Mouse (Mus musculus) heart, embryonic 10.5 days (tissue): Measurements from ENCODE around the gene Carmil1. TPM values are rescaled to one million over a fixed set of nuclear protein-coding genes. Genes with fewer than 3 reads are reported as not detected.
A peak's percentile ranks its signal among the peaks of the same experiment; 100 is the strongest.

Experiments used
- DNase-seq: peaks from one replicate; pipeline ENCODE4 v3.0.0-alpha.2; 2017; ENCODE audit warnings: low spot score
- H3K27ac ChIP-seq: fragments of 300-500 bp; sonication (generic); 2 replicates; pipeline ENCODE4 v1.5.1; 2016; ENCODE audit warnings: mild to moderate bottlenecking
- H3K27me3 ChIP-seq: fragments of 300-500 bp; sonication (generic); 2 replicates; pipeline ENCODE4 v1.6.1; 2016; ENCODE audit warnings: mild to moderate bottlenecking; ENCODE audit not compliant: poor library complexity, insufficient read depth, severe bottlenecking
- H3K36me3 ChIP-seq: fragments of 300-500 bp; sonication (generic); 2 replicates; pipeline ENCODE4 v1.6.1; 2016; ENCODE audit warnings: mild to moderate bottlenecking, moderate library complexity
- H3K4me1 ChIP-seq: fragments of 300-500 bp; sonication (generic); 2 replicates; pipeline ENCODE4 v1.6.1; 2016; ENCODE audit warnings: mild to moderate bottlenecking
- H3K4me3 ChIP-seq: fragments of 300-500 bp; sonication (generic); 2 replicates; pipeline ENCODE4 v1.5.1; 2016; ENCODE audit warnings: mild to moderate bottlenecking, moderate library complexity
- H3K9me3 ChIP-seq: fragments of 300-500 bp; sonication (generic); 2 replicates; pipeline ENCODE4 v1.6.1; 2016; ENCODE audit warnings: mild to moderate bottlenecking, moderate library complexity
- WGBS: fragments of 180-500 bp; shearing (Covaris S2); methylation state at CpG from one replicate; pipeline ENCODE4 v1.1.7; 2016; 5-methylcytosine and 5-hydroxymethylcytosine counted together
- polyA plus RNA-seq: library from polyadenylated mRNA; unstranded; fragments of >200 nt; fragmentation: Nextera tagmentation; extraction: Ambion mirVana; gene quantifications from 2 replicates; pipeline ENCODE4 v1.2.1, GENCODE M21; 2016

Carmil1 gene
- polyA plus RNA-seq, 1 experiment from 2014 or later, result 21.8 TPM

DNA sequence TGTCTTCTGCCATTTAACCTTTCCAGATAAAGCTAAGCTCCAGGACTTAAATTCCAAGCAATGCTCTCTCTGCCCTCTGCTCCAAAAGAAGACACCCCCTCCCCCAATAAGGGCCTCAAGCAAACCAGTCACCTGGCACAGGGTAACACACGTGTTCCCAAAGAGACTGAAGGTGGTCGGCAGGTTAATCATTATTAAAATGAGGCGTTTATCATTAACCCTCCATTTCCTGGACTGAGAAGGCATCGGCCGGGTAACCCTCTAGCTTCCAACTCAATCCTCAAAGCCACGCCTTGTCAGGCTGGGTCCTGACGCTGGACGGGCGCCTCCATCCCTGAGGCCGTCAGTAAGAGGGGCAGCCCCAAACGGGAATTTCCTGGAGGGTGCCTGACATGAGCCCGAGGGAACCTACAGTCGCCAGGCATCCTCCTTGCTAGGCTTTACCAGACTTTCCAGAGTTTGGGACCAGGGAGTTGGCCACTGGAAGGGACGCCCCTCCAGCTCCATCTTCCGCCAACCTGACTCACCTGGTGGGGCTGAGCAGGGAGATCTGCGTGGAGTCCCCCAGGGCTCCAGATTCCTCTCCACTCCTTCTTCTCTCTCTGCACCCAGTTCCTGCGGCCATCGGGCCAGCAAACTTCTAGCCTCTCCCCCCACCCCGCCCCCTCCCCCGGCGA is 695 bp downstream of the Carmil1 start:
- H3K36me3 ChIP-seq, result no peaks in the 10 kb centered on the region
- H3K9me3 ChIP-seq, result no peaks in the 10 kb centered on the region
- DNase-seq, result no peak
- 1% methylated on average over 19 of the region's 21 CpGs for WGBS
- H3K27me3 ChIP-seq, result peaks cover 41% of the 10 kb centered on the region
- H3K4me3 ChIP-seq, result peak overlapping the region; percentile 83
- H3K27ac ChIP-seq, result peak overlapping the region; percentile 90
- peaks cover 17% of the 10 kb centered on the region for H3K4me1 ChIP-seq

DNA sequence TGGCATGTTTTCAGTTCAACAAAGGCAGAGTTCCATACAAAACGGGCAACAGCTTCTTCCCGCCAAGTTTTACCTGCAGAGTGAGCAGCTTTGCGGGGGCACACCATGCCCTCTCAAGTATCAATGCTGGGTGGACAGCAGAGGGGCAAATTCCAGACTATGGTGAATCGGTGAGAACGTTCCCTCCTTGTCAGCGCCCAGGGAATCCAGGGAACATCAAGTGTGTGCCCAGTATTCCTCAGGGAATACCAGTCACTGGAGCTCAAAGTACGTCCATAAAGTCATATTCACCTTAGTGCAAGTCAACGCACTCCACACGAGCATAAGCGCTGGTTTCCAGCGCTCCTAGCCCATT is 1.2 kb downstream of the Carmil1 start:
- Histone ChIP-seq H3K27ac (no peak overlapping the region), H3K27me3 (peaks cover 41% of the 10 kb centered on the region), H3K4me1 (peaks cover 17% of the 10 kb centered on the region), H3K36me3 (no peaks in the 10 kb centered on the region), H3K9me3 (no peaks in the 10 kb centered on the region), H3K4me3 (peak overlapping the region; percentile 83)
- DNase-seq, result no peak
- WGBS, result 49% methylated on average over 11 of the region's 11 CpGs

DNA sequence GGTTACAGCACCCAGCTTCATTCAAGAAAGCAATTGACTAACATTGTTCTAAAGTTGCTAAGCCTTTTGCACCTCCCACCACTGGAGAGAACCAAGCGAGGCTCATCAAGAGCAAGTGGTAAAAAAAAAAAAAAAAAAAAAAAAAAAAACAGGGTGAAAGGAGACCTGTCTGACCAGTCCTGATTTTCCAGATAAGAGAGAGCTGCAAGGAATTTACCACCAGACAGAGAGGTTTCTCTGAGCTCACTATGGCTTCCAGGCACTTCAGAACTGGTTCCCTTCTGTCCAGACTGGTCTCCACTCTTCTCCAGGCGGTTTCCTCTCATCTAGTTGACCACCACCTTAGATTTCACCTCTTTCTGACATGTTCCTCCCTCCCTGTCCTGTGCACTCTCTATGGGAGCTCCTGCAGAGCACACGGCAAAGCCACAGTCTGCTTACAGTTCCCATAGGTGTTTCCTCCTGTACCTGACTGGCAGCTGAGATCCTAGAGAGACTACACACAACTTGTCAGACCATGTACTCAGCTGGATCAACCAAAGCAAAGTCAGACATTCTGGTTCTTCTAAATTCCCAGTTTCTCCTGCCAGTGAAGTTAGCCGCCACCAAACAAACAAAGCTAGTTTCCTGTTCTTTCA is 7.7 kb downstream of the Carmil1 start:
- 0 out of 2 replicates have a peak, but pooled peaks cover 2% of the 10 kb centered on the region for H3K36me3 ChIP-seq
- no peaks in the 10 kb centered on the region for H3K9me3 ChIP-seq
- no peak overlapping the region for H3K27ac ChIP-seq
- WGBS, result 78% methylated on average over 4 of the region's 4 CpGs
- H3K27me3 ChIP-seq, result peaks cover 8% of the 10 kb centered on the region; the same call in 1 of the 2 replicates
- no peak for DNase-seq
- H3K4me1 ChIP-seq, result no peaks in the 10 kb centered on the region
- no peak overlapping the region for H3K4me3 ChIP-seq

DNA sequence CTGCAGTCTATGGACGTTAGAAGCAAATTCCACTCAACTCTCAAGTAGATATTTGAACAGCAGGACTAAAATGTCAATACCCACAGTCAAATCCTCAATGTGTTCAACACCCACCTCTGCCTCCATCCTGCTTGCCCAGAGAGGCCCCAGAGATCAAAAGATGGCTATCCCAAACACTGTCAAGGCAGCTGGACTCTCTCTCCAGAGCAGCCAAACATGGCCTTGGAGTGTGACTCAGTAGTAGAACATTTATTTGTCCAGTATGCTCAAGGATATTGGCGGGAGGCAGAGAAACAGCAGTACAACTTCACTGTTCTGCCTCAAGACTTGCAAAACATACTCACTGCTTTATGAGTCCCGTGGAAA is 11.5 kb downstream of the Carmil1 start:
- no peak overlapping the region for H3K4me3 ChIP-seq
- 0 out of 2 replicates have a peak, but pooled peaks cover 2% of the 10 kb centered on the region for H3K36me3 ChIP-seq
- no peaks in the 10 kb centered on the region for H3K9me3 ChIP-seq
- H3K27me3 ChIP-seq, result no peaks in the 10 kb centered on the region
- DNase-seq, result no peak
- H3K27ac ChIP-seq, result no peak overlapping the region
- no peaks in the 10 kb centered on the region for H3K4me1 ChIP-seq
- WGBS, result 66% methylated on average over 3 of the region's 3 CpGs

DNA sequence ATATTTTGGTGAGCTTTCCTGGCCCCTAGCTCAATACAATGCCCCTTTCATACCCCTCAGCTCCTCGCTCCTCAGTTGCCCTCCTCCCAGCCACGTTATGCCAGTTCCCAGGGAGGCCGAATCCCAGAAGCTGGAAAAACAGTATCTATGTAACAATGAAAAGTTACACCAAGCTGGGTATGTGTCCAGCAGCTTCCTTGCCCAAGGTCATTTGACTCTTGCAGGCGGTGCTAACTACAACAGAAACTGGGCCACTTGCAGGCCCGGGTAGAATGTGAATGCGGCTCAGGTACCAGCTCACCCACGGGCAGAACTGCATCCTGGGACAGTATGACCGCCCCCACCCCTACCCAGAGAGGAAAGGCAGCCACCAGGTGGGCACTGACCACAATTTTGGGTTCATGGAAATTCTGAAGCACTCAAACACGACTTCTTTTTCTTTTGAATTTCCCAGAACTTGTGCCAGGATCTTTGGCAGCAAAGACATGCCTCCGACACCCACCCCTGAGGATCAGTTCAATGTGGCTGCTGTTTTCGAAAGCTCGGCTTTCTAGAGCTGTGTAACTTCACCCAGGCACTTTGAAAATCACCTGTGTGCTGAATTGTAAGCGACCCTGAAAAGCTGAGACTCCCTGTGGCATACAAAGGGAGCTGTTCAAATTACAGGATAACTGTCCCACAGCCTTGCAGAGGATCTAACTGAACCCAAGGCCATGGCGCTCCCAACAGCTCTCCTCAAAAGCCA is 12.1 kb downstream of the Carmil1 start:
- no peaks in the 10 kb centered on the region for H3K27me3 ChIP-seq

DNA sequence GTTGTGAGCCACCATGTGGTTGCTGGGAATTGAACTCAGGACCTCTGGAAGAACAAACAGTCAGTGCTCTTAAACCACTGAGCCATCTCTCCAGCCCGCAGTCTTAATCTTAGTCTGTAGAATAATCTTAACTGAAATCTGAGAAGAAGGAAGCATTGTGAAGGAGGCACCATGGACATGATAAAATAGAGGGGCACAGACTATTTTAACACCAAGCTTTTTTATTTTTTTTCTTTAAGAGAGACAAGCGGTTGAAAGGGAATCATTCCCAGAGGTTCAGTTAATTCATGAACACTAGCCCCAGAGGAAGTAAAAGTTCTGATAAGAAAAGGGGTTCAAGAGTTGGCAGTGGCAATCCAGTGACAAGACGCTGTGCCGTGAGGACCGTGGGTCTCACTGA is 15.8 kb downstream of the Carmil1 start:
- no peak overlapping the region for H3K4me3 ChIP-seq
- H3K4me1 ChIP-seq, result no peaks in the 10 kb centered on the region
- H3K27me3 ChIP-seq, result no peaks in the 10 kb centered on the region
- no peak overlapping the region for H3K27ac ChIP-seq
- no peaks in the 10 kb centered on the region for H3K9me3 ChIP-seq
- no peaks in the 10 kb centered on the region for H3K36me3 ChIP-seq
- 61% methylated on average over 5 of the region's 5 CpGs for WGBS
- DNase-seq, result no peak

More for the DNA sequence above, 12.1 kb downstream of the Carmil1 start:
- no peak overlapping the region for H3K27ac ChIP-seq
- H3K9me3 ChIP-seq, result no peaks in the 10 kb centered on the region
- 72% methylated on average over 14 of the region's 14 CpGs for WGBS
- DNase-seq, result no peak
- H3K36me3 ChIP-seq, result no peaks in the 10 kb centered on the region
- H3K4me1 ChIP-seq, result no peaks in the 10 kb centered on the region
- no peak overlapping the region for H3K4me3 ChIP-seq

DNA sequence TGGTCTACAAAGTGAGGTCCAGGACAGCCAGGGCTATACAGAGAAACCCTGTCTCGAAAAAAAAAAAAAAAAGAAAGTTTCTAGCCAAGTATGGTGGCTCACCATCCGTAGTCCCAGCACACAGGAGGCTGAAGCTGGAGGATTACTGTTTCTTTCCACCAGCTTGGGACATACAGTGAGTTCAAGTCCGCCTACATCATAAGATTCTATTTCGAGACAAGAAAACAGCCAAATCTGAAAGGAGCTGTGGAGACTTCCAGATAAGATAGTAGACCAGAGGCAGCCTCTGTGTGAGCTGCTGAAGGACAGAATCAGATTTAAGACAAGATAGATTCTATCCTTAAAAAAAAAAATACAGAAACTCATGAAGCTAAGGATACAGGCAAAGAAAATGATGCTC is 17.0 kb downstream of the Carmil1 start:
- DNase-seq, result no peak
- Histone ChIP-seq H3K4me1 (no peaks in the 10 kb centered on the region), H3K27me3 (no peaks in the 10 kb centered on the region), H3K4me3 (no peak overlapping the region), H3K9me3 (no peaks in the 10 kb centered on the region), H3K27ac (no peak overlapping the region), H3K36me3 (no peaks in the 10 kb centered on the region)
- WGBS, result 85% methylated on average over 4 of the region's 4 CpGs

DNA sequence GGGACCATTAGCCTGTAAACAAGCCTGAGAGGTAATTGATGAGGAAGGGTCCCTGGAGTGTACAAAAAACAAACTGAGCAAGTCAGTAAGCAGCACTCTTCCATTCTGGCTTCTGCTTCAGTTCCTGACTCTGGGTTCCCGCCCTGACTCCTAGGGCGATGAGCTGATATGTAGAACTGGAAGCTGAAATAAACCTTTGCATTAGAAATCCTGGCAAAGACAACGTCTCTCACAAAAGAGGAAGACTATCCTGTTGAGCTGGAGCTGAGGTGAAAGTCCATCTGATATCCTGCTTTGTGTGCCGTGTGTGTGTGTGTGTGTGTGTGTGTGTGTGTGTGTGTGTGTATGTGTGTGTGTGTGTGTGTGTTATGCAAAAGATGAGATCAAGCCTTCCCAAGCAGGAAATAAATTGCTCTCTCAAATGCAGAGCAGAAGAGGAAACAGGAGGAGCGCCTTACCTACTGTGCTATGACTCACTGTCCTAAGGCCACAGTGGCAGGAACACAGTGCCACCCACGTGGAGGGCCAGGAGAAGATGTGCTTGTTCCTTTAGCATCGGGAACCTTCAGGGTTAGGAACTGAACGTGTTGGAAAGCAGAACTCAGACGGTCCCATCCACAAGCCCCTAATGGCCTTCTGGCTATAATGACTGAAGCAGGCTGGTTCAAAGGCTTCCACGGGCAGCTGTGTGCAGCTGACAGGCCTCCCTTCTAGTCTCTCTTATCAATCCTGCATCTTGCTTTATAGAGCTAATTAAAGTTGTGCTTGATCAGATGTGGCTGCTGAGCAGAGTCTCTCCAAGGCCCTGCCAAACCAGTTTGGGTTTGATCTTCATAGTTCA is 19.6 kb downstream of the Carmil1 start:
- Histone ChIP-seq H3K4me1 (no peaks in the 10 kb centered on the region), H3K4me3 (no peak overlapping the region), H3K36me3 (no peaks in the 10 kb centered on the region), H3K9me3 (no peaks in the 10 kb centered on the region), H3K27me3 (no peaks in the 10 kb centered on the region), H3K27ac (no peak overlapping the region)
- DNase-seq, result no peak
- WGBS, result 70% methylated on average over 10 of the region's 10 CpGs

DNA sequence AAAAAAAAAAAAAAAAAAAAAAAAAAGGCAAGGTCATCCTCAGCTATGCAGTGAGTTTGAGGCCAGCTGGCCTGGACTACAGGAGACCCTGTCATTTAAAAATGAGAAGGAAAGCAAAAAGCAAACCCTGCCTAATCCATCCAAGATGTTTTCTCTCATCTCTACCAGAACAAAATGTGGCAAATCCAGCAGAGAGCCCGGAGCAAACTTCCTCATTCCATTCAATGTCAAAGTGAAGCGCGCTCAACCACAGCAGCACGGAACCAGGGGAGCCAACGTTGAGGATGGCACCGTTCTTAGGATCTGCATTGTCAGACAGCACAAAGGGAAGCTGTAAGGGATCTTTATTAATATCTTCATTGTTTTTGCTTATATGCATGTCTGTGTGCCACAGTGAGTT is 22.8 kb downstream of the Carmil1 start:
- H3K9me3 ChIP-seq, result no peaks in the 10 kb centered on the region
- WGBS, result 87% methylated on average over 6 of the region's 6 CpGs
- no peaks in the 10 kb centered on the region for H3K36me3 ChIP-seq
- no peak for DNase-seq
- H3K4me3 ChIP-seq, result no peak overlapping the region
- no peaks in the 10 kb centered on the region for H3K27me3 ChIP-seq
- no peak overlapping the region for H3K27ac ChIP-seq
- 0 out of 2 replicates have a peak, but pooled peaks cover 3% of the 10 kb centered on the region for H3K4me1 ChIP-seq

DNA sequence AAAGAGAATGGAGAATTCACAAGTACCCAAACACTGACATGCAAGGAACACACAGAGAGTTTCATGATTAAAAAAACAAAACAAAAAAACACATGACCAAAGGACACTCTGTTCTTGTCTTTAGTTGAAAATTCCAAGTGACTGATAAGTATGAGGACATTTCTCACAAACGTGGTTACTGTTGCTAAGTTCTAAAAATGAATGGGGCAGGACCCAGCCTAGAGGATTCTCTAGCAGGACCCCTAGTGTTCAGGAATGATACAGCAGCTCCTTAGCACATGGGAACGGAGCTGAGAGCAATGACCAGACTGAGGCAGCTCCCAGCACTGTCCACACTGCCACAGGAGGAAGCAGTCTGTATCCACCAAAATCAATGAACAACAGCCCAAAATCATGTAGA is 26.6 kb downstream of the Carmil1 start:
- 18% methylated on average over 2 of the region's 2 CpGs for WGBS
- H3K27ac ChIP-seq, result no peak overlapping the region
- H3K4me3 ChIP-seq, result no peak overlapping the region
- H3K9me3 ChIP-seq, result no peaks in the 10 kb centered on the region
- no peaks in the 10 kb centered on the region for H3K36me3 ChIP-seq
- no peaks in the 10 kb centered on the region for H3K27me3 ChIP-seq
- no peak for DNase-seq
- peaks cover 15% of the 10 kb centered on the region; the same call in 1 of the 2 replicates for H3K4me1 ChIP-seq

DNA sequence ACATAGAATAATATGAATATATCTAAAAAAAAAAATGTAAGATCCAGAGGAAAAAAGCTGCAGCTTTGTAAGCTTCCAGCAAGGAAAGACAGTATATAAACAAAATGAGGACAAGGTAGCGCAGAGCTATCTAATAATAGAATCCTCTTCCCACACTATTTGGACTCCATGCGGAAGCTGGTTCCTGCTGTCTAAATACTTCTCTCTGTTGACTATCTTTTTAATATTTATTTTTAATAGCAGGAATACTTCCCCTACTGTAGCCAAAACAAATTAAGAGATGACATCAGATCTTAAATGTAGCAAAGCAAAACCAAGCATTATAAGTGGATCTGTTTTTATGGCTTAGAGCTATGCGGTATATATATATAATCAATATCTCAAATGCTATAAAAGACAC is 27.0 kb downstream of the Carmil1 start:
- Histone ChIP-seq H3K4me1 (peaks cover 15% of the 10 kb centered on the region; the same call in 1 of the 2 replicates), H3K27ac (no peak overlapping the region), H3K9me3 (no peaks in the 10 kb centered on the region), H3K27me3 (no peaks in the 10 kb centered on the region), H3K36me3 (no peaks in the 10 kb centered on the region), H3K4me3 (no peak overlapping the region)
- DNase-seq, result no peak
- 87% methylated on average over 3 of the region's 3 CpGs for WGBS

DNA sequence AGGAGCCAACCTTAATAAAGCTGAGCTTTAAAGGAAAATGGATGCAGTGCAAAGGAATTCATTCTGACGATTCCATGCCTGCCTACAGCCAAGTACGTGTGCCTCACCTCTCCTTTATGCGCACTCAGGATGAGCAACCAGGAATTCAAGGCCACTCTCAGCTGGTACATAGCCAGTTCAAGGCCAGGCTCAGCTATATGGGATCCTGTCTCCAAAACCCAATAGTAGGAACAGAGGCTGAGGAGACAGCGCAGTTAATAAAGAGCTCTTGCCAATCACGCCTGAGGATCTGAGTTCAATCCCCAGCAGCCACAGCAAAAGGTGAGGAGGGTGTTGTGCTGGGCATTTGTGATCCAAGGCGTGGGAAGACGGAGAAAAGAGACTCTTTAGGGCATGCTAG is 29.4 kb downstream of the Carmil1 start:
- Histone ChIP-seq H3K9me3 (no peaks in the 10 kb centered on the region), H3K4me3 (no peak overlapping the region), H3K36me3 (no peaks in the 10 kb centered on the region), H3K27ac (no peak overlapping the region), H3K4me1 (peaks cover 15% of the 10 kb centered on the region; the same call in 1 of the 2 replicates), H3K27me3 (no peaks in the 10 kb centered on the region)
- DNase-seq, result no peak
- 83% methylated on average over 7 of the region's 7 CpGs for WGBS
